Mouse (Mus musculus) neural tube, embryonic 12.5 days (tissue): ENCODE results near the gene Dsp. TPM values are rescaled to one million over a fixed set of nuclear protein-coding genes. Genes with fewer than 3 reads are reported as not detected.

Experiments
- ATAC-seq: fragments of 200-750 bp; cut with Nextera tagmentation; 2 replicates; pipeline ENCODE4 v1.8.0; 2017; ENCODE audit warnings: low read depth, mild to moderate bottlenecking, moderate TSS enrichment, moderate library complexity; ENCODE audit not compliant: low FRiP score
- H3K27ac ChIP-seq: fragments of 300-500 bp; sonication (generic); 2 replicates; pipeline ENCODE4 v1.5.1; 2016
- H3K27me3 ChIP-seq: fragments of 300-500 bp; sonication (generic); replicated peaks from 2 replicates; pipeline ENCODE4 v1.6.1; 2016; ENCODE audit warnings: mild to moderate bottlenecking
- H3K36me3 ChIP-seq: fragments of 300-500 bp; sonication (generic); 2 replicates; pipeline ENCODE4 v1.6.1; 2016; ENCODE audit warnings: mild to moderate bottlenecking
- H3K4me1 ChIP-seq: fragments of 300-500 bp; sonication (generic); 2 replicates; pipeline ENCODE4 v1.6.1; 2016
- H3K4me2 ChIP-seq: fragments of 300-500 bp; sonication (generic); replicated peaks from 2 replicates; pipeline ENCODE4 v1.6.1; 2016; ENCODE audit warnings: mild to moderate bottlenecking
- H3K4me3 ChIP-seq: fragments of 300-500 bp; sonication (generic); 2 replicates; pipeline ENCODE4 v1.5.1; 2016
- H3K9ac ChIP-seq: fragments of 300-500 bp; sonication (generic); 2 replicates; pipeline ENCODE4 v1.6.1; 2016; ENCODE audit warnings: mild to moderate bottlenecking
- H3K9me3 ChIP-seq: fragments of 300-500 bp; sonication (generic); 2 replicates; pipeline ENCODE4 v1.6.1; 2016; ENCODE audit warnings: mild to moderate bottlenecking
- WGBS: fragments of 180-500 bp; shearing (Covaris S2); methylation state at CpG from one replicate; pipeline ENCODE4 v1.1.7; 2016; 5-methylcytosine and 5-hydroxymethylcytosine counted together
- polyA plus RNA-seq: library from polyadenylated mRNA; unstranded; fragments of >200 nt; fragmentation: Nextera tagmentation; extraction: Ambion mirVana; gene quantifications from 2 replicates; pipeline ENCODE4 v1.2.1, GENCODE M21; 2016

Dsp gene
- polyA plus RNA-seq, 1 experiment from 2014 or later, result 0.61 TPM

DNA sequence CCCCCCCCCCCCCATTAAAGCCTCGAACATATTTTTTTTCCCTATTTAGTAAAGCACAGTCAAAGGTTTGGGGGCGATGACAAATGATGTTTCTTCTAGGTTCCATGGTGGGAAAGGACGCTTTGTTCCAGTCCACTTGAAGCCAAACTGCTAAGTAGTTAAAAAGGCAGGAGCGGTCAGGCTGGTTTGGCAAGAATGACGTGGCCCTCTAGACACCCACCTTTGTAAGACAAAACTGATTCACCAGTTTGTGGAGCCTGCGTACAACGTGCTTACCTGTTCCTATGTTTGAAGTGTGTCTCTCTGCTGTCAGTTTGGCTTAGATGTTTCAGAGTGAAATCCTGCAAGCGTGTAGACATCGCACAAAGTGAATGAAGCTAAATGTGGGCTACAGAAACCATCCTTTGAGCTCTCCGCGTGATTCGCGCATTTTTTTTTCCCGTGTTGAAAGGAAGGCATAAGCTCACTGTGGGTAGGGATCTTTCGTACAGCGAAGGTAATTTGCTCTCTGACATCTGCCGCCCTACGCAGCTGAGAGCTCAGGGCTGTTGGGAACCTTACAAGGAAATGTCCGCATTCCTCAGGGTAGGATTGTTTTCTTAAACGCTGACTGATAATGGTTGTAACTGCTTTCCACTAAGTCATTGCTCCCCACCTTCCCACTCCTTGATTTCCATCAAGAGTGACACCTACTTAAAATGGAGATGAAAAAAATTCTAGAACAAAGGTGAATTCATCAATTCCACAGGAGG is 6.0 kb upstream of the Dsp start:
- 15% methylated on average over 20 of the region's 20 CpGs for WGBS
- Histone ChIP-seq H3K9ac (no peak overlapping the region), H3K4me3 (no peak overlapping the region), H3K36me3 (no peaks in the 10 kb centered on the region), H3K9me3 (no peaks in the 10 kb centered on the region), H3K27me3 (peaks cover 16% of the 10 kb centered on the region), H3K27ac (no peak overlapping the region), H3K4me1 (no peaks in the 10 kb centered on the region), H3K4me2 (peak overlapping the region; percentile 12)
- no peak for ATAC-seq

DNA sequence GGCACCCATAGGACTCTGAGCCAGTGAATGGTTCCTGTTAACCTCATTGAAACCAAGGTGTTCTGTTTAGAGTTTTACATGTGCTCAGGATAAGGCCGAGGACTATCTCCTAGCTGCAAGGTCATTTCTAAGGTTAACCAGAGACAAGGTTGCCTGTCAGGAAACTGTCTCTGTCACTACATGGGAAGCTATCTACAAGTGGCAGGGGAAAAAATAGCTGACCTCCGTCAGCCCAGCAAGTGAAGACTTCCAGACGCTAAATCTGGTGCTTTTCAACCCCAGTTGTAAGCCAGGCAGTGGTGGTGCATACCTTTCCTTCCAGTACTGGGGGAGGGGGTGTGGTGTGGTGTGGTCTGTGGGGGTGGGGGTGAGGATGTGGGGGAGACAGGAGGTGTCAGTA is 2.7 kb upstream of the Dsp start:
- Histone ChIP-seq H3K4me2 (no peak overlapping the region), H3K4me1 (peaks cover 20% of the 10 kb centered on the region), H3K27ac (no peak overlapping the region), H3K4me3 (no peak overlapping the region), H3K27me3 (peaks cover 48% of the 10 kb centered on the region), H3K9me3 (no peaks in the 10 kb centered on the region), H3K9ac (no peak overlapping the region), H3K36me3 (no peaks in the 10 kb centered on the region)
- 72% methylated on average over 3 of the region's 3 CpGs for WGBS
- ATAC-seq, result no peak

DNA sequence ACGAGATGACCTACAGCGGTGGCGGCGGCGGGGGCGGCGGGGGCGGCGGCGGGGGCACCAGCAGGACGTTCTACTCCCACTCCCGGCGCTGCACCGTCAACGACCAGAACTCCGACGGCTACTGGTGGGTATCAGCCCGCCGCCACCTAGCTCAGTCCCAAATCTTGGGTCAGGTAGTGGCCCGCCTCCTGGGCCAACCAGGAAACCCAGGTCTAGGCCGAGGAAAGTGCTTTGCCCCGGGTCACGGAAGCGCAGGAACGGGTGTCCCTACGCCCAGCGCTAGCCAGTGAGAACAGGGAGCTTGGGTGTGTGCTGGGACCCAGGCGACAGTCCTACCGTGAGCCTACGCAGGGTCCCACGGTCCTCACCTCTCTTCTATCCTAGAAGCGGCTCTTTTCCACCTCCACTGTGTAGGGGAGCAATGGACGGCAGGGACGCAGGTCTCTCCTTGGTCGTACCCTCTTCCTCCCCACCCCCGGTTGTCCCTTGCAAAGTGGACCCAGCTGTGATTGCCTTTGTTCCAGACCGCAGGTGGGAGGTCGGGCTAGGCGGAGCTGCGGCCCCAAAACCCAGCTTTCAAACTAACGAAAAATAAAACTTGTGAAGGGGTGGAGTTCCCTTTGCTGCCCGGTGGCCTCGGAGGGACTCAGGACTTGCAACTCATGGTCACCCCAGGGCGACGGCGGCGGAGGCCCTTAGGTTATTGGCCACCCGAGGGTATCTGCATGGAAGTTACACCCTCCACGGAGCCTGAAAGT is 756 bp downstream of the Dsp start:
- under 1% methylated on average over 49 of the region's 49 CpGs for WGBS

DNA sequence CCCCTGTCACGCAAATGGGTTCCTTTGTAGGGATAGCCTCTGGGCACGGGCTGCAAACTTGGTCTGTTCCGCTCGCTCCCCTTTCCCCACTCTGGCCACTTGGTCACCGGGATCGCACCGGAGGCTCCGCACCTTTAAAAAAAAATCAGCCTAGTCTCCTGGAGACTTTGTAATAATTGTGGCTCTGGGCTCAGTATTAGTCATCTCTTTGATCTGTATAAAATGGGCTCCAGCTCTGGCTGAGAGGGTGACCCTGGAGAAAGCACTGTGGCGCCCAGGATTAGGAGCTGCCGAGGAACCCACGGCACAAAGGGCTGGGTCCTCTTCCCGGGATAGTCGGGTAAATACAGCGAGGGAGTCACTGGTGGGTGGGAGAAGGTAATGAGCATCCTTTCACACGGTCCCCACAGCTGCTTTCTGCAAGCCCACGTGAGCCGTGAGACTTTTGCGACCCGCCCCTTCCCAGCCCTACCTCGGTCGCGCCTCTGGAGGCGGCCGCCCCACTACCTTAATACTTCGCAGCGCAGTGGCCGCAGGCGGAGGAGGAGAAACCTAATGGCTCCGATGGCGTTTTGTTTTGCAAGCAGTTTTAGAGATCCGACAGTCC is 1.4 kb downstream of the Dsp start:
- H3K27me3 ChIP-seq, result peaks cover 63% of the 10 kb centered on the region
- under 1% methylated on average over 31 of the region's 31 CpGs for WGBS
- ATAC-seq, result no peak

More for the DNA sequence above, 756 bp downstream of the Dsp start:
- H3K4me2 ChIP-seq, result peak overlapping the region; percentile 75
- no peaks in the 10 kb centered on the region for H3K9me3 ChIP-seq
- H3K27me3 ChIP-seq, result peaks cover 62% of the 10 kb centered on the region
- no peak overlapping the region for H3K27ac ChIP-seq
- H3K4me3 ChIP-seq, result peak overlapping the region; percentile 35
- ATAC-seq, result peak; percentile 54
- H3K36me3 ChIP-seq, result no peaks in the 10 kb centered on the region
- H3K4me1 ChIP-seq, result peaks cover 20% of the 10 kb centered on the region
- H3K9ac ChIP-seq, result peak overlapping the region; percentile 40; the same call in 1 of the 2 replicates

DNA sequence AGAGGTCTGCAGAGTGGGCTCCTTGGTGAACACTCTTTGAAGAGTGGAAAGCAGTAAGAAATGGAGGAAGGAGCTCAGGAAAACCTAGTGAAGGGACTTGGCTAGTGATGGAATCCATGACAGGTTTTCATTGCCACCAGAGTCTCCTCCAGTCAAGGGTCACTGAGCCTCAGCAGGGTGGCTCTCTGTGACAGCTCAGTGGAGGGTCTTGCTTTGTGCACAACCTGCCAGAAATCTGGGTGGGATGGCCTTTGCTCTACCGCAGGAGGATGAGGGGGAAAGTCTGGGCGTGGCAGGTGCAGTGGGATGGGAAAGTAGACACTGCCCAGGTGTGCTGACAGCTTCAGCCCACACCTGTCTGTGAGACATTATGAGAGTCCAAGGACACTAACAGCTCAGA is 4.4 kb downstream of the Dsp start:
- no peak overlapping the region for H3K9ac ChIP-seq
- H3K9me3 ChIP-seq, result no peaks in the 10 kb centered on the region
- H3K4me2 ChIP-seq, result no peak overlapping the region
- WGBS, result 2% methylated on average over 2 of the region's 2 CpGs
- no peak overlapping the region for H3K27ac ChIP-seq
- H3K4me1 ChIP-seq, result peaks cover 20% of the 10 kb centered on the region
- no peak overlapping the region for H3K4me3 ChIP-seq
- peaks cover 52% of the 10 kb centered on the region for H3K27me3 ChIP-seq
- H3K36me3 ChIP-seq, result no peaks in the 10 kb centered on the region
- no peak for ATAC-seq

More for the DNA sequence above, 1.4 kb downstream of the Dsp start:
- Histone ChIP-seq H3K4me3 (peak overlapping the region; percentile 20), H3K9ac (no peak overlapping the region), H3K4me1 (peaks cover 20% of the 10 kb centered on the region), H3K9me3 (no peaks in the 10 kb centered on the region), H3K36me3 (no peaks in the 10 kb centered on the region), H3K27ac (no peak overlapping the region), H3K4me2 (peak overlapping the region; percentile 75)

DNA sequence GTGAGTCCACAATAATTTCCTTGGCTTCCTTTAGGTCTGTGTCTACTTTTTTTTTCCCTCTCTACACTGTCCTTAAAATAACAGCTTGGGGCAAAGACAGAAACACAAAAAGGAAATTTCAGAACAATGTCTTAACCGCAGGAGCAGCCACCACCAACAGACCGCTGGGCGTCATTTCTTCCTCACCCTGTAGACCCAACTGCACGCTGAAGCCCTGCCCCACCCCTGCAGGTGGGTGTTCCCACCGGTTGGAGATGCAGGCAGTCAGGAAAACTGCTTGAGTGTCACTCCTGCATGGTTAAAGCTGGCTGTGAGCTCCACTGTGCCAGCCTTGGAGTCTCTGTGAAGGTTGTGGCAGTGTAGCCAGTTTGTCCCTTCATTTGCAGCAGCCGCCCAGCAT is 6.5 kb downstream of the Dsp start:
- Histone ChIP-seq H3K9ac (no peak overlapping the region), H3K4me3 (no peak overlapping the region), H3K4me1 (peaks cover 2% of the 10 kb centered on the region; the same call in 1 of the 2 replicates), H3K27me3 (peaks cover 31% of the 10 kb centered on the region), H3K4me2 (no peak overlapping the region), H3K27ac (no peak overlapping the region), H3K9me3 (no peaks in the 10 kb centered on the region), H3K36me3 (no peaks in the 10 kb centered on the region)
- ATAC-seq, result no peak
- 23% methylated on average over 6 of the region's 6 CpGs for WGBS

DNA sequence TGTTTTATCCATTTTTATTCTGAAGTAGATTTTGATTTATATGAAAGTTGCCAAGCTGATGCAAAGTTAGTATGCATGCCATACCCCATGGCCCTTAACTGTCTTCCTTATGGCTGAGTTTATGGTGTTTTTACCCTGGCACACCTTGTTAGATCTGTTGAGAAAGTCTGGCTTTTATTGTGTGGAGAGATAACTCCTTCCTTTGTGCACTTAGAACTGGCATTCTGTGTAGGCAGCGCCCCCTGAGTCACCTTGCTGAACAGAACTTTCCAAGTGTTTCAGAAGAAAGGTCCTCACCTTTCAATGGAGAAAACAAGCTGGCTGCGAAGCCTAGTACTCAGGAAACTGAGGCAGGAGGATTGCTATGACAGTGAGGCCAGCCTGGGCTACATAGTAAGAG is 10.9 kb downstream of the Dsp start:
- no peak for ATAC-seq
- no peak overlapping the region for H3K27ac ChIP-seq
- H3K36me3 ChIP-seq, result no peaks in the 10 kb centered on the region
- no peak overlapping the region for H3K4me3 ChIP-seq
- H3K27me3 ChIP-seq, result peaks cover 9% of the 10 kb centered on the region
- H3K4me2 ChIP-seq, result no peak overlapping the region
- H3K9ac ChIP-seq, result no peak overlapping the region
- WGBS, result 78% methylated on average over 2 of the region's 2 CpGs
- no peaks in the 10 kb centered on the region for H3K9me3 ChIP-seq
- H3K4me1 ChIP-seq, result no peaks in the 10 kb centered on the region

DNA sequence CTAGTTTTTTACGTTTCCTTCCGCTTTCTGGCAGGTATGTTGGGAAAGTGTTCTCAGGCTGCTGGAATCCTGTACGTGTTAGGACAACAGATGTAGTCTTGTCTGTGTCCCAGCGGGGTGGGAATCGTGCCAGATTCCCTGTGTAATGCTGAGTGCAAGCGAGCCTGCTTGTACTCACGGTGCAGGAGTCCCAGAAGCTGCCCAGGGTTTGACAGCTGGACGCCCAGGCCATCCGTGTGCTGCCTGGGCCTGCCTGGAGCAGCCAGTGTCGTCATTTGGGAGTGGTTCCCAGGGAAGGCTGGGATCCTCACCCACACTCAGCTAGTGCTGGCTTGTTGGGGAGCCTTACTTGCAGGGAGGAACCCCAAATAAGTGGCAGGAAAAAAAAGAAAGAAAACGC is 11.6 kb downstream of the Dsp start:
- H3K27me3 ChIP-seq, result peaks cover 7% of the 10 kb centered on the region
- no peaks in the 10 kb centered on the region for H3K36me3 ChIP-seq
- H3K9ac ChIP-seq, result no peak overlapping the region
- no peak overlapping the region for H3K4me2 ChIP-seq
- ATAC-seq, result no peak
- H3K4me1 ChIP-seq, result no peaks in the 10 kb centered on the region
- 56% methylated on average over 11 of the region's 11 CpGs for WGBS
- H3K27ac ChIP-seq, result no peak overlapping the region
- no peaks in the 10 kb centered on the region for H3K9me3 ChIP-seq
- no peak overlapping the region for H3K4me3 ChIP-seq

DNA sequence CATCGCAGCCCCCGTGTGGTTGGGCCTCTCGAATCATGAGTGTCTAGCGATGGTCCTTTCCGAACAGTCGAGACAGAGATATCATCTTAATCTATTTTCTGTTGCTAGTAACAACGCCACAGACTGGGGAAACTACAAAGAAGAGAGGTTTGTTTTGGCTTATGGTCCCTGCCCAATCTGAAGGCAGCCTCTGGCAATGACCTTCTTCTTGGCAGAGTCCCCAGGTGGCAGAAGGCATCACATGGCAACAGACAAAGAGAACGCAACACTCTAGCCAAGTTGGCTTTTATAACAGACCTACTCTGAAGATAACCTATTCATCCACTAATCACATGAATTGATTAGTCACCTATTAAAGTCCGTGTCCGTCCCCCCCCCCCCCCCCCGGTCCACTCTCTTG is 13.8 kb downstream of the Dsp start:
- no peak overlapping the region for H3K9ac ChIP-seq
- no peak for ATAC-seq
- H3K36me3 ChIP-seq, result no peaks in the 10 kb centered on the region
- no peak overlapping the region for H3K27ac ChIP-seq
- H3K9me3 ChIP-seq, result no peaks in the 10 kb centered on the region
- no peaks in the 10 kb centered on the region for H3K4me1 ChIP-seq
- no peak overlapping the region for H3K4me3 ChIP-seq
- 86% methylated on average over 11 of the region's 11 CpGs for WGBS
- H3K4me2 ChIP-seq, result no peak overlapping the region
- H3K27me3 ChIP-seq, result no peaks in the 10 kb centered on the region

DNA sequence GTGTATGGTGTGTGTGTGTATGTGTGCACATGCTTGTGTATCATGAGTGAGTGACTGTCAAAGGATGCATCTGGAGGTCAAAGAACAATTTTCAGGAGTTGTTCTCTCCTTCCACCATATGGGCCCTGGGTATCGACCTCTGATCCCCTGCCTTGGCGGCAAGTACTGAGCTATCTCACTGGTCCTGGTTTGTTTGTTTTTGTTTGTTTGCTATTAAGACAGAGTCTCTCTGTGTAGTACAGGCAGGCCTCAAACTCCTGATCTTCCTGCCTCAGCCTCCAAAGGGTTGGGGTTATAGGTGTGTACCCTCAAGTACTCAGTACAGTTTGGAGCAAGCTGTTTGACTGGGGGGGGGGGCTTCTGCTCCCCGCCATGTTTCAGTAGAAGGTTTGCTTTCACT is 16.0 kb downstream of the Dsp start:
- H3K4me3 ChIP-seq, result no peak overlapping the region
- no peaks in the 10 kb centered on the region for H3K9me3 ChIP-seq
- H3K4me2 ChIP-seq, result no peak overlapping the region
- no peaks in the 10 kb centered on the region for H3K4me1 ChIP-seq
- no peak for ATAC-seq
- H3K27me3 ChIP-seq, result no peaks in the 10 kb centered on the region
- no peaks in the 10 kb centered on the region for H3K36me3 ChIP-seq
- 88% methylated on average over 3 of the region's 3 CpGs for WGBS
- no peak overlapping the region for H3K9ac ChIP-seq
- no peak overlapping the region for H3K27ac ChIP-seq

DNA sequence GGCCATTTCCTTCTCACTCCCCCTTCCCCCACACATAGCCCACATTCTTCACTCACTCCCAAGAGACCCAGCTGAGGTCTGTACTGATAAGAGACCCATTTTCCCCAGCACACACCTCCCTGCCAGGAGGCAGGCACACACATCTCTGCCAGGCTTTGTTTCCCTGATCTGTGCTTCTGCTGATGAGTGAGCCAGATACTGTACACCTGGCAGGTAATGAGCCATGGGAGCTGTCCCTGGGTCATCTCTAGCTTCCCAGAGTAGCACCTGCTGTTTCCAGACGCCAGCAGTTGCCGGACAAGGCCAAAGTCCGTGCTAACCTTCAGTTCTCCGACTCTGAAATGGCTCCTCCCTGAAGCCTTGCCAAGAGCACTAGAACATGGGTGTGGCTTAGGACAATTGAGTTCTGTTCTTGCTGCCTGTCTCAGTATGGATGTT is 19.6 kb downstream of the Dsp start:
- no peak overlapping the region for H3K4me2 ChIP-seq
- no peak for ATAC-seq
- H3K4me3 ChIP-seq, result no peak overlapping the region
- H3K27me3 ChIP-seq, result no peaks in the 10 kb centered on the region
- WGBS, result 66% methylated on average over 4 of the region's 4 CpGs
- H3K9ac ChIP-seq, result no peak overlapping the region
- H3K4me1 ChIP-seq, result no peaks in the 10 kb centered on the region
- H3K36me3 ChIP-seq, result no peaks in the 10 kb centered on the region
- H3K9me3 ChIP-seq, result no peaks in the 10 kb centered on the region
- no peak overlapping the region for H3K27ac ChIP-seq

DNA sequence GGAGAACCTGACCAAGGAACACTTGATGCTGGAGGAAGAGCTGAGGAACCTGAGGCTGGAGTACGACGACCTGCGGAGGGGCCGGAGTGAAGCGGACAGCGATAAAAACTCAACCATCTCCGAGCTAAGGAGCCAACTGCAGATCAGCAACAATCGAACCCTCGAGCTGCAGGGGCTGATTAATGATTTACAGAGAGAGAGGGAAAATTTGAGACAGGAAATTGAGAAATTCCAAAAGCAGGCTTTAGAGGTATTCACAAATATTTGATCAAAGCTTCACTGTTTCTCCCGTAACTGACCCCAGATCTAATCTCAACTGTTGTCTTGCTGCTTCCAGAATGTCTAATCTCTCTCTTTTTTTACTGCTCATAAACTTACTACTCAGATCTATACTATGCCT is 42.3 kb downstream of the Dsp start:
- peaks cover 22% of the 10 kb centered on the region; the same call in 1 of the 2 replicates for H3K9me3 ChIP-seq

More for the DNA sequence above, 42.3 kb downstream of the Dsp start:
- Histone ChIP-seq H3K27me3 (no peaks in the 10 kb centered on the region), H3K9ac (no peak overlapping the region), H3K27ac (no peak overlapping the region), H3K36me3 (no peaks in the 10 kb centered on the region), H3K4me1 (no peaks in the 10 kb centered on the region), H3K4me2 (no peak overlapping the region), H3K4me3 (no peak overlapping the region)
- 84% methylated on average over 10 of the region's 10 CpGs for WGBS
- no peak for ATAC-seq
